Mouse (Mus musculus) gastrocnemius, adult 8-10 months (tissue): ENCODE measurements around the gene Gys2. TPM values are rescaled to one million over a fixed set of nuclear protein-coding genes. Genes with fewer than 3 reads are reported as not detected.

ENCODE experiments used
- DNase-seq, 2 experiments: peaks; one replicate each; pipeline ENCODE4 v3.0.0; 2022; ENCODE audit warnings: low spot score in 2 of 2
- total RNA-seq, 4 experiments: library from RNA; stranded (reverse); gene quantifications; 2 replicates each; pipeline ENCODE4 v1.2.4; 2022

The Gys2 gene
- total RNA-seq, 4 experiments from 2014 or later, result 0.16 to 0.18 TPM; not detected in 2

DNA sequence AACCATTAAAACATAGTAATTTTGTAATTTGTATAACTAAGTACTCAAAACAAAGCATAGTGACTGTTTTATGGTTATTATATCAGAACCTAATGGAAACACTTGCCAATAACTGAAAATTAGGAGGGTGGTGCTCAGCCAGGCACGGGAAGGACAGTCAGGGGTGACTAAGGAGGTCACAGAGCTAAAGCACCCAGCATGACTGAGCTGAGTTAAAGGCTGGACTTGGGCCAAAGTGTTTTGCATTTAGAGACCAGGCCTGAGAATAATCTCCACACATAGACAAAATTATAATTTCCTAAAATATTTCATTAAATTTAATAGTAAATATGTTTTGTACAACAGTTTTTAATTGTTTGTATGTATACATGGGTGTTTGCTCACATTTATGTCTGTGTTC lies 95.8 kb downstream of the Gys2 start:
- no peak for DNase-seq

Other genes starting within 250 kb of the Gys2 start
- gene Iapp, start 174.7 kb downstream of the Gys2 start, total RNA-seq, result not detected
- not detected for gene Slco1a5, start 150.1 kb downstream of the Gys2 start, total RNA-seq
- 10 to 100 TPM in 1 of 4 experiments, 1 to 10 TPM in 3; 7.3 to 11.3 (median 9.3) TPM for gene Pyroxd1, start 127.5 kb downstream of the Gys2 start, total RNA-seq
- 1 to 10 TPM; 4.4 to 6.2 (median 4.9) TPM for gene Recql, start 86.0 kb downstream of the Gys2 start, total RNA-seq
- gene Golt1b, start 85.9 kb downstream of the Gys2 start, total RNA-seq, result 10 to 100 TPM; 16.5 to 19.9 (median 17.1) TPM
- gene Spx, start 59.7 kb downstream of the Gys2 start, total RNA-seq, result not detected
- 100 to 1,000 TPM; 332 to 451 (median 374) TPM for gene Ldhb, start 34.8 kb upstream of the Gys2 start, total RNA-seq
- gene Kcnj8, start 98.5 kb upstream of the Gys2 start, total RNA-seq, result 1 to 10 TPM; 2.9 to 9.0 (median 6.3) TPM
- gene Abcc9, start 229.2 kb upstream of the Gys2 start, total RNA-seq, result 100 to 1,000 TPM; 124 to 153 (median 134) TPM